Mouse (Mus musculus): ENCODE measurements at regions not wholly inside any gene's neighbourhood (a gene's known extent, or its start where the extent isn't known, plus 50 kb on each side); places are given as distances from the start of the nearest gene placed in this dataset.

DNA sequence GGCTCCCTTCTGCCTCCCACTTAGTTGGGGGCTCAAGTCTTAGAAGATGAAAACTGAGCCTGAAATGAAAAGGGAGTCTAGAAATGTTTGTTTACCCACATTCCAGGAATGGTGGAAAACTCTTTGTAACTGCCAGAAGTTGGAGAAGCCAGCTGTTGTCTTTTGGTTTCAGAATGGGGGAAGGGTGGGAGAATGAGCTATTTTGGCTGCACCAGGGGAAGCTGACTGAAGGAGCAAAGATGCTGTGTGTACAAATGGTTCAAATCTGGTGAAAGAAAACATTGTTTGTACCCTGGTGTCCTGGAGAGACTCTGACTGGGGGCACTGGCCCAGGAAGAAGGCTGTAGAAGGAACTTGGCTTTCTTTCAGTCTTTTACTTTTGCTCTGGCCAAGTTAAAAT, 291.1 kb downstream of the Vps13c start:
- no peak overlapping the region for H3K4me2 ChIP-seq (ENCODE audit: low read depth)
- TF ChIP-seq EP300 (IDR thresholded peaks at IDR 0.05; ENCODE audit: low read depth) = no peak
- no peak for TF ChIP-seq CTCF (IDR thresholded peaks at IDR 0.05; ENCODE audit: low read depth)
- H3K4me3 ChIP-seq (ENCODE audit: insufficient read depth in 1 of 2, low read depth in 2 of 2, low read length in 2 of 2) = no peak overlapping the region
- H3K27ac ChIP-seq = no peak overlapping the region
- DNase-seq (ENCODE audit: low read depth in 3 of 3, low spot score in 3 of 3) = no peak
- no peaks in the 10 kb centered on the region for H3K36me3 ChIP-seq (replicated peaks; ENCODE audit: control insufficient read depth, insufficient read depth, low read depth)
- no peak overlapping the region for H3K9ac ChIP-seq (replicated peaks)
- no peaks in the 10 kb centered on the region for H3K4me1 ChIP-seq (replicated peaks; ENCODE audit: control insufficient read depth in 2 of 2, insufficient read depth in 2 of 2, low read length in 1 of 2)
- ATAC-seq (ENCODE audit: insufficient read depth) = no peak
- no peaks in the 10 kb centered on the region for H3K9me3 ChIP-seq (ENCODE audit: control insufficient read depth, low read length)
- no peaks in the 10 kb centered on the region for H3K27me3 ChIP-seq (ENCODE audit: control insufficient read depth, insufficient read depth, low read length)

GRCm38 (mm10) chr9:68135446-68136050, 295.4 kb downstream of the Vps13c start:
- Histone ChIP-seq H3K36me3 (replicated peaks; ENCODE audit: control insufficient read depth, insufficient read depth, low read depth) (no peaks in the 10 kb centered on the region), H3K9ac (replicated peaks) (no peak overlapping the region), H3K4me3 (ENCODE audit: insufficient read depth in 1 of 2, low read depth in 2 of 2, low read length in 2 of 2) (no peak overlapping the region), H3K4me2 (ENCODE audit: low read depth) (no peak overlapping the region), H3K9me3 (ENCODE audit: control insufficient read depth, low read length) (no peaks in the 10 kb centered on the region), H3K4me1 (replicated peaks; ENCODE audit: control insufficient read depth in 2 of 2, insufficient read depth in 2 of 2, low read length in 1 of 2) (no peaks in the 10 kb centered on the region), H3K27me3 (ENCODE audit: control insufficient read depth, insufficient read depth, low read length) (no peaks in the 10 kb centered on the region), H3K27ac (no peak overlapping the region)
- TF ChIP-seq CTCF (IDR thresholded peaks at IDR 0.05; ENCODE audit: low read depth) (no peak), EP300 (IDR thresholded peaks at IDR 0.05; ENCODE audit: low read depth) (no peak)
- ATAC-seq (ENCODE audit: insufficient read depth) (no peak), DNase-seq (ENCODE audit: low read depth in 3 of 3, low spot score in 3 of 3) (no peak)
- WGBS (ENCODE audit: insufficient replicate concordance) = 53% methylated on average over 2 of the region's 2 CpGs

GRCm38 (mm10) chr9:68162813-68163570, 322.8 kb downstream of the Vps13c start:
- no peak for TF ChIP-seq CTCF (IDR thresholded peaks at IDR 0.05; ENCODE audit: low read depth)
- Histone ChIP-seq H3K36me3 (replicated peaks; ENCODE audit: control insufficient read depth, insufficient read depth, low read depth) (no peaks in the 10 kb centered on the region), H3K9ac (replicated peaks) (no peak overlapping the region), H3K4me1 (replicated peaks; ENCODE audit: control insufficient read depth in 2 of 2, insufficient read depth in 2 of 2, low read length in 1 of 2) (no peaks in the 10 kb centered on the region), H3K4me2 (ENCODE audit: low read depth) (no peak overlapping the region), H3K4me3 (ENCODE audit: insufficient read depth in 1 of 2, low read depth in 2 of 2, low read length in 2 of 2) (no peak overlapping the region), H3K9me3 (ENCODE audit: control insufficient read depth, low read length) (no peaks in the 10 kb centered on the region), H3K27me3 (ENCODE audit: control insufficient read depth, insufficient read depth, low read length) (no peaks in the 10 kb centered on the region), H3K27ac (no peak overlapping the region)
- ATAC-seq (ENCODE audit: insufficient read depth) (no peak), DNase-seq (ENCODE audit: low read depth in 3 of 3, low spot score in 3 of 3) (no peak)
- 60% methylated on average over 10 of the region's 10 CpGs for WGBS (ENCODE audit: insufficient replicate concordance)

- H3K27me3 ChIP-seq (ENCODE audit: control insufficient read depth, insufficient read depth, low read length) = no peaks in the 10 kb centered on the region
- H3K4me2 ChIP-seq (ENCODE audit: low read depth) = no peak overlapping the region
- H3K4me3 ChIP-seq (ENCODE audit: insufficient read depth in 1 of 2, low read depth in 2 of 2, low read length in 2 of 2) = no peak overlapping the region
- DNase-seq (ENCODE audit: low read depth in 3 of 3, low spot score in 3 of 3) (no peak), ATAC-seq (ENCODE audit: insufficient read depth) (no peak)
- no peaks in the 10 kb centered on the region for H3K4me1 ChIP-seq (replicated peaks; ENCODE audit: control insufficient read depth in 2 of 2, insufficient read depth in 2 of 2, low read length in 1 of 2)
- no peak for TF ChIP-seq CTCF (IDR thresholded peaks at IDR 0.05; ENCODE audit: low read depth)
- no peak for TF ChIP-seq EP300 (IDR thresholded peaks at IDR 0.05; ENCODE audit: low read depth)
- H3K9ac ChIP-seq (replicated peaks) = no peak overlapping the region
- no peaks in the 10 kb centered on the region for H3K36me3 ChIP-seq (replicated peaks; ENCODE audit: control insufficient read depth, insufficient read depth, low read depth)
- 29% methylated on average over 4 of the region's 4 CpGs for WGBS (ENCODE audit: insufficient replicate concordance)
- no peaks in the 10 kb centered on the region for H3K9me3 ChIP-seq (ENCODE audit: control insufficient read depth, low read length)
- H3K27ac ChIP-seq = no peak overlapping the region
Observed at GRCm38 (mm10) chr9:68166556-68166955, 326.4 kb downstream of the Vps13c start.

- no peaks in the 10 kb centered on the region for H3K4me1 ChIP-seq (replicated peaks; ENCODE audit: control insufficient read depth in 2 of 2, insufficient read depth in 2 of 2, low read length in 1 of 2)
- no peaks in the 10 kb centered on the region for H3K9me3 ChIP-seq (ENCODE audit: control insufficient read depth, low read length)
- no peak for DNase-seq (ENCODE audit: low read depth in 3 of 3, low spot score in 3 of 3)
- no peaks in the 10 kb centered on the region for H3K36me3 ChIP-seq (replicated peaks; ENCODE audit: control insufficient read depth, insufficient read depth, low read depth)
- no peak for ATAC-seq (ENCODE audit: insufficient read depth)
- H3K4me2 ChIP-seq (ENCODE audit: low read depth) = no peak overlapping the region
- no peak overlapping the region for H3K27ac ChIP-seq
- H3K27me3 ChIP-seq (ENCODE audit: control insufficient read depth, insufficient read depth, low read length) = no peaks in the 10 kb centered on the region
- H3K4me3 ChIP-seq (ENCODE audit: insufficient read depth in 1 of 2, low read depth in 2 of 2, low read length in 2 of 2) = no peak overlapping the region
- TF ChIP-seq CTCF (IDR thresholded peaks at IDR 0.05; ENCODE audit: low read depth) (no peak), EP300 (IDR thresholded peaks at IDR 0.05; ENCODE audit: low read depth) (no peak)
- H3K9ac ChIP-seq (replicated peaks) = no peak overlapping the region
Observed at GRCm38 (mm10) chr9:68188921-68189320, 348.7 kb downstream of the Vps13c start.

Data from liver, embryonic 14.5 days (tissue).